ENCODE assay signal across 1 mouse cellular context in the genomic region with DNA sequence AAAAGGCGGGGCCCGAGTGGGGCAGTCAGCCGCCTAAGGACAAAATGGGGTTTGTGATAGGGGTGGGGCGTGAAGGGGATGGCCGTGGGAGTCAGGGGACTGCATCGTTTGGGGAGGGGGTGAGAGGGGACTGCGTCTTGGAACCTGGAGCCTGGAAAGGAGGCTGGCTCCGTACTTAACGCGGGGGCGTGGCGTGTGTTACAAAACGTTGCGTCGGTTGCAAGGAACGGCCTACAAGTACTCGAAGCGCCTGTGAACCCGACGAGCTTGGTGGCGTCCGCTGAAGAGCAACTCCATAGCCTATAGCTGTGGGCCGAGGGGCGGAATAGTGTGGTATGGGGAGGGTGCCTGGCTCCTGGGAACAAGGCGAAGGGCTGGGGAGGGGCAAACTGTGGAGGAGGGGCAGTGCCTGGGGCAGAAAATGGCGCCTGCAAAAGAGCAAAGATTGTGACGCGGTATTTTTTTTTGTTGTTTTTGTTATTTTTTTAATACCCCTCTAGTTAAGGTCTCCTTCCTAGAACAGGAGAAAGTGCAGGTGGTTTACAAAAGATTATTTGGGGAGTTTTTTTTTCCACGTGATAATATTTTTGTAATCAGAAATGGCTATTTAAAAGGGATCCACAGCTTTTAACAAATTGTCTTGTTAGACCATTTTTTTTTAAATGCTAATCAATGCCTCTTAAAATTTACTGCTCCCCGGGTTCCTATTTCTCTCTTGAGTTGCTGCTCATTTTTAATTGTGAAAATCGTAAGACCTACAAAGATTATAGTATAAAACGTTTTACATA.
A peak's percentile ranks its signal among the peaks of the same experiment; 100 is the strongest.
TF ChIP-seq lines count a peak whose summit lies in the region.

No protein-coding gene starts in this region.

TF ChIP-seq in MEL, 35 proteins besides CTCF, POLR2A, EP300 and RAD21 (continued from another document):
- TF ChIP-seq MXI1 (IDR thresholded peaks at IDR 0.05; ENCODE audit: low read depth, low read length), result peak; percentile 19; the same call in 1 of the 2 replicates
- TF ChIP-seq MAFK (IDR thresholded peaks at IDR 0.05; ENCODE audit: borderline replicate concordance, low read depth, low read length), result no peak
TF ChIP-seq in MEL: peak in this region for 9.
